Mouse (Mus musculus) 416B (cell line): ENCODE data around the gene Hnf1b.

Experiments used
- DNase-seq: peaks from one replicate; pipeline ENCODE4 v3.0.0; 2011; ENCODE audit warnings: low read depth

The Hnf1b gene

DNA sequence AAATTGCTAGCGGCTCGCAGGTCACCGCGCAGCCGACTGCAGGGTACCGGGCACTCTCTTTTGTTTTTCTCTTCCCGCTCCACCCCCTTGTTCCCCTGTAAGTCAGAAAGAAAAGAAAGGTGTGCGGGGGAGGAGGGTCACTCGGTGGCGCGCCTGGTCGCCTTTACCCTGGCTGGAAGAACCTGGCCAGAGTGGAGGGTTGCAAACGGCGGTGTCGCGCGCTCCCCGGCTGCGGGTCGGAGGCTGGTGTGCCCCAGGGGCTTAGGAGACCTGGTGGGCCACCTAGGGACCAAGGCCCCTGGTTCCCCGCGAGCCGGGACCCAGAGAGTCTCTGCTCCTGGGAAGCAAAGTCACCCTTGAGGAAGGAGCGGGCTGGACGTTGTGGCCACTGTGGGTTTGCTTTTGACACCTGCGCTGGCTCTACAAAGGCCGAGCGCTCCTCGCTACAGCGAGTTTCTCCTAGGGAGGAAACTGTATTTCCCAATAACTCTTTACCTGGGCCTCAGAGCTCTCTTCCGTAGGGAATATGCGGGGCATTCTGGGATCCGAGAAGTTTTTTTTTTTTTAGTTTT lies 3.4 kb downstream of the Hnf1b start:
- no peak for DNase-seq

DNA sequence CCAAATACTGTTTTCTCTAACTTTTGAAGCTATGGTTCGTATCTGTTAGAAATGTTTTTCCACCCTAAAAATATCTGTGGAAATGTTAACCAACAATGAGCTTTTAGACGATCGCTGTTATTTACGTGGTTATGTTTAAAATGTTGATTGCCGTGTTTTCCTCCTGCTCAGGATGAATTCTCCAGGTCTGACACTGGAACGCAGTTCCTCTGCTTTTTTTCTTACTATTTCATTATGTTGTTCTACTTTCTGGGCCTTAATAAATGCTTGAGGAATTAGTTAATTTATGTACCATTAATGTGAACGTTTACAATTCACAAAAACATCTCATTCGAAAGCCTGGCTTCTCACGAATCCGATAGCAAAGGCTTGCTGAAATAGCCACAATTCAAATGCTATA lies 4.2 kb downstream of the Hnf1b start:
- DNase-seq: no peak

DNA sequence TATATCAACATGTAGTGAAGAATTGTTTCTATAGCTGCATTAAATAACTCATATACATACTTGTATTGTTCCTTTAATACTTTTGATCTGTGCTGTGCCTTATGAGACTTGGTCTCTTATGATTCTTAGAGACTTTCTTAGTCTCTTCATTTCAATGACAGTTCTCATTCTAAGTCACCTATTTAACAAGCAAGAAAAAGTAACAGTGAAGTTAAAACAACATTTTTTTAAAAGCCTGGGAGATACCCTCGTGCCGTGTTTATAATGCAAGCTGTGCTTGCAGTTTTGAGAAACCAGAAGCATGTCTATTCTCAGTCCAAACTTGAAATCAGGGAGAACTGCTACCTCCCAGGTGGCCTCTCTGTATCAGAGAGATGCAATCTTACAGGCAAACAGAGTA lies 4.8 kb downstream of the Hnf1b start:
- no peak for DNase-seq

DNA sequence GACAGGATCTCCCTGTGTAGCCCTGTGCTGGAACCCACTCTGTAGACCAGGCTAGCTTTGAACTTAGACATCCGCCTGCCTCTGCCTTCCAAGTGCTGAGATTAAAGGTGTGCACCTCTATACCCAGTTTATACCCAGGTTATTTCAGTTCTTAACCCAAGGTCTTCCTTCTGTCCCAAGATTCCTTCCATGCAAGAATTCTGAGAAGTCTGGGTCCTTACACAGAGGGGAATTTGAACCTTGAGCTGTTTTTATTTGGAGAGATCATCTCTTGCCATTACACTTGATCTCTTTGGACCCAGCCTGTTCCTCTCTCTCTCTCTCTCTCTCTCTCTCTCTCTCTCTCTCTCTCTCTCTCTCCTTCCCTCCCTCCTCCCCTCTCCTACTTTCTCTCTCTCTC lies 7.4 kb downstream of the Hnf1b start:
- no peak for DNase-seq

DNA sequence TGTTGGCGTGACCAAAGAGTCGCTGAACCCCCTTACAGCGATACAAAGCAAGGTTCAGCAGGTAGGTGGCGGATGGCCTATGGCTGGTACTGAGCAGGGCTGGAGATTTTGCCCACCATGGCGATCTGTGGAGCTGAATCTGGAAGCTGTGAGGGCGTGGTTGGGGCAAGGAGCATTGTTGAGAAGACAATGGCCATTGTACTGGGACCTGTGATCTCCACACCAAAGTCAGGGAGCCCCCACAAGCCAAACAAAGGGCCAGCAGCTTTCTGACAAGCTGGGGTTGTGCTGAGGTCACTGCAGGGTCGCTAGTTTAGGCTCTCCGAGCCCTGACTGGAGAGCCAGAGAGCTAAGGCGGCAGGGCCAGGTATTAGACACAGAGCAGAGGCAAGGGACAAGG lies 15.4 kb downstream of the Hnf1b start:
- DNase-seq: no peak

DNA sequence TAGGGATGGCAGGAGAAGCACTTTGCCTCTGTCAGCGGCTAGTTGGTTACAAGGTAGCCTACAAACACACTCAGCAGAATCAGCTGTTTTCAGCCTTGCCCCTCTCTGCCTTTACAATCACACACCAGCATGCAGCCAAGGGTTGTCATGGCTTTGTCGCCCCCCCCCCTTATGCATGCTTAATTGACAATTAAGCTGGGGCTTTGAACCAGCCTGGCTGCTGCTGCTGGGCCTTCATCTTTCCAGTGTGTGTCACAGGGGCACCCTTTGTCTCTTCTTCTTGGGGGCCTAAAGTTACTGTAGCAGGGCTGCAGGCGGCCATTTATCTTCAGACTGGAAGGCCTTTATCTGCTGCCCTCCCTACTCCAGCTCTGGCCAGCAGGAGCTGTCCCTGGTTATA lies 17.7 kb downstream of the Hnf1b start:
- no peak for DNase-seq

DNA sequence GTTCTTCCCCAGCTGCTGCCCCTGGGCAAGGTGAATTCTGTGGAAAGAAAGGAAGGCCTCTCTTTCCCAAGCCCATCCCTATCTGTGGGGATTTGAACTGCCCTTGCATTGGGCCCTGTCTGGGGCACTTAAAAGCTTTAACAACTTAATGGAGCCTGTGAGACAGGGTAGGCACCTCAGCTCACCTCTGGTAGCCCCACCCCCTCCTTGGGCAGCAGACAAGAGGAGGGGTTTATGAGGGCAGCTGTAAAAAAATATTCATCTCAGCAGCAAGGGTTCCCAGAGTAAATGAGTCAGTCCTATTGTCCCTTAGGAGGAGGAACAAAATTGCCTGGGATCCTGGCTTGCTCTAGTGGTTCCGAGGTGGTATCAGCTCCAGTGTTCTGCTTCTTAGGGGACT lies 19.3 kb downstream of the Hnf1b start:
- no peak for DNase-seq

DNA sequence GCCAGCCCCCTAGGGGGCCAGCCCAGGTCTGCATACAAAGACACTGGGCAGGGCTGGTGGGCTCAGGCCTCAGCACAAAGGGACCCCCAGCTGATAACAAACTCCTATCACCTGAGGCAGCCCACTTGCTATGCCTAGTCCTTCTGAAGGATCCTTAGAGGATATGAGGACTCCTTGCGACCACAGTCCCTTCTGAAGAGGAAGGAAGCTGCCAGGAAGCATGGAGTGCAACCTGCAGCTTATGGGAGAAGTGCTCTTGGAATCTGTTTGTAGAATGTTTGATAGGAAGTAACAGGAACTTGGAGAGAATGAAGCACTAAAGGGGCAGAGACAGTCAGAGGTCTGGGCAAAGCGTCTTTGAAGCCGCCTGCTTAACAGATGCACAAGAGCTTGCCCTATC lies 19.8 kb downstream of the Hnf1b start:
- DNase-seq: no peak

DNA sequence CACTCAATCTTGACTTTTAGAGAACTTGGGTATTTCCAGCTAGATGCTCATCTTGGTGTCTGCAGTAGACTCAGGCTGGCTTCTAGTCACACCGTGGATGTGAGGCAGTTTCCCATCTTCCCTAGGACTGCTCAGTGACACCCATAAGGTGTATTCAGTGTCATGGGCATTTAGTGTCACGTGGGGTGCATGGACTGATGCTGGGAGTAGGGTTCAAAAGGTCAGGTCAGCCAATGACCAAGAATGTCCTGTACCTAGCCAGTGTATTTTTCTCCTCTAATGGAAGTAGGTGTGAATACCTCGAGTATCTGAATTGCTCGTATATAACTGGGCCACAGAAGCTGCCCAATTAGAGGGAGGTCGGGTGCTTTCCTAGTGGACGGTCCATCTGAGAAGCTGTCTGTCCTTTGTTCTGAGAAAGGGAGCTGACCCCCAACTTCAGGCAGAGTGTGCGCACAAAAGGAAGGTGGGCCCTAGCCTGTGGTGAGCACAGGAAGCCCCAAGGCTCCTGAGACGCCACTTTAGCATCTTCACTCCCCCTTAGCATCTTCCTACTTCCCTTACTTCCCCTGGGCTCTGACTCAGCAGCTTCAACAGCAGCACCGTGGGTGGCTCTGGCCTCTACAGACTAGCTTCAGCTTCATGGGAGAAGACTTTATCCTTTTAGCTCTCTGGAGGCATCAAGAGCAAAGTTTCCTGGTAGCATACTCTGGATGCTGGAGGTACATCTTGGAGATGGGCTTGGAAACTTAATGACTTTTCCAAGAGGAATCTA lies 22.1 kb downstream of the Hnf1b start:
- DNase-seq: peak; percentile 43

DNA sequence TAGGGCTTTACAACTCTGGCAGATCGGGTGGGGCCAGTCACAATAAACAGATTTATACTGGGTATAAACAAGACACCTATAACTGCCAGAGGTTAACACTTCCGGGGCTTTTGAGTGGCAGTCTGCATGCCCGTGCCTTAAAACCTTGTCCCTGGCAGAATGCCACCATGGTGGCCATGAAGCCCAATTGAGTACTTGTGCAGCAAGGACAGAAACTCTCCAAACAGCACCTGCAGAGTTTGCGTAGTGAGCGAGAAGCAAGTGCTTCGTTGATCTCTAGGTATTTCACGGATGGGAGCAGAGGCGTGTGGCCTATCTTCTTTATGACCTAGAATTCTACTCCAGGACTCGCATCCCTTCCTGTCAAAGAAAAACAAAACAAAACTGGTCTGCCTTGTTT lies 23.6 kb downstream of the Hnf1b start:
- no peak for DNase-seq

DNA sequence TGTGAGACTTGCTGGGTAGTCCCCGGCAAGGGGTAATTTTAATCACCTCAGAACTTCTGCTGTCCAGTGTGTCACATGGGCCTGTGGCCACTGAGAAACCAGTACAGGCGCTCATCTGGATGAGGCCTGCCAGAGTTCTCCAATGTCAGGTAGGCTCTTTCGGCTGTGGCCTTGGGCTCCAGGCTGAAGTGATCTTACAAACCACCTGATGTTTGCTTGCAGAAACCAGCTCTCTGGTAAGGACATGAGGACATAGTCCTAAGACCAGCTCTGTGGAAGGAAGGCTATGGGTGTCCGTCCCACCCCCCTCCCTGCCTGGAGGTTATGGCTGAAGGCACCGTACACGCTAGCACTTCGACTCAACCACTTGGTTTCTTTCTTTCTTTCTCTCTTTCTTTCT lies 26.8 kb downstream of the Hnf1b start:
- DNase-seq: no peak

DNA sequence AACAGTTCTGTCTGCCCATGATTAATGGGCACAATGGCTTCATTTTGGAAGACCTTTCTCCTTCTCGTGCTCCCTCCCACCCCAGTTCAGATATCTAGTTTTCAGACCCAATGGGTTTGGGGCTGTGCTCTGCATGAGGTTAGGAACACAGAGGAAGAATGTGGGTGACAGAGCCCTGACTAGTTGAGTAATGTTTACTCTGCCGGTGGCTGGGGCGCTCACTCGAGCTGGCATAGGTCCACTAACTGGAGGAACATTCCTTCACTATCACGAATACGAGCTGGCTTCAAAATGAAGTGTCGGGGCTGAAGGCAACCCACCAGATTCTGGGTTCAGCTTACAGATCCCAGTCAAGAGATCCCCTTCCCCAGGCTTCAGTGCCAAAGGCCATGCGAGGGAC lies 27.9 kb downstream of the Hnf1b start:
- no peak for DNase-seq

DNA sequence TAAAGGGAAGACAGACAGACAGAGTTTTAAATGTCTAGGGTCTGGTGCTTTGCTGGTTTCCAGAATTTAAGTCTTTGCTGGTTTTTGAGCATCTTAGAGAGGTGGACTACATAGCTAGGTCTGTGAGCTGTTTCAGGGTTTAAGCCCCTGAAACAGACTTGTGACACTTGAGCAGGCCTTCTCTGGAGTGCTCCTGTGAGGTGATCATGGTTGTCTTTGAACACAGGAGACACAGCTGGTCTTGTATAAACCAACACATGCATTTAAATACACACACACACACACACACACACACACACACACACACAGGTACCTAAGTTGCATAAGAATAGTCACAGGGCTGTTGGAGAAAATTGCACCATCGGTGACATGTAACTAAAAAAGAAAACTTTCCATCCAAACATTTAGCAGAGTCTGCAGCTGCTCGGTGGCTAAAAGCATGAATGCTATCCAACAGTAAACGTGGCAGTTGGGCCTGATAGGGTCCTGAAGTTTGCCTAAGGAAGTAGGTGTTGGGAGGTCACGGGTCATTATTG lies 28.6 kb downstream of the Hnf1b start:
- peak; percentile 12 for DNase-seq

DNA sequence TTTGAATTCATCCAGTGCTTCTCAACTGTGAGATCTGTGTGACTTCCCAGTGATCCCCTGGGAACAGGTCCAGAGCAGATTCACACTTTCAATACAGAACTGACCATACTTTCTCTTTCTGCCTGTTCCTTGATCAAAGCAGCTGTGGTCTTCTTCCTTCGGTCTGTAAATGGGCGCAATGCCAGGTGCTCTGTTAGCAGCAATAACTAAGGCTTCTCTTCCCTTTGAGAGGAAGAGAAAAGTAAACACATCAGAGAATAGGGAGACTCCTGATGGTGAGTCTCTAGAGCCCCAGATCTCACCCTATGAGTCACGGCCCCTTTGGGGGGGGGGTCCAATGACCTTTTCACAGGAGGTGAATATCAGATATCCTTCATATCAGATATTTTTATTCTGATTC lies 29.3 kb downstream of the Hnf1b start:
- DNase-seq: peak; percentile 19

DNA sequence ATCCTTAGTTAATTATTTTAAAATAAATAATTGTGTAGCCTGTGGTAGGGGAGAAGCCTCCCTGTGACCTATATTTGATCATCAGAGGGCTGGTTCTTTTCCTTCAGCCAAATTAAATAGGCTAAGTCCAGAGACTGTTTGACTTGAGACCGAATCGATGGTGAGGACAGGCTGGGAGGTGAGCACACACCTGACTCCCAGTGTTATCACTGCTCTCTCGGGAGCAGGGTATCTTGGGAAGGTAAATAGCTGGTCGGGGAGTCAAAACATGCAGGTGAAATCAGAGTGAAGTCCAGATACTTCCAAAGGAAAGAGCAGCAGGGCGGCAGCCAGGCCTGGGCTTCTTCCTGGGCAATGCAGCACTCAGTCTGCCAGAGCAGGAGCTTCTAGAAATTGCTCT lies 31.6 kb downstream of the Hnf1b start:
- DNase-seq: no peak

DNA sequence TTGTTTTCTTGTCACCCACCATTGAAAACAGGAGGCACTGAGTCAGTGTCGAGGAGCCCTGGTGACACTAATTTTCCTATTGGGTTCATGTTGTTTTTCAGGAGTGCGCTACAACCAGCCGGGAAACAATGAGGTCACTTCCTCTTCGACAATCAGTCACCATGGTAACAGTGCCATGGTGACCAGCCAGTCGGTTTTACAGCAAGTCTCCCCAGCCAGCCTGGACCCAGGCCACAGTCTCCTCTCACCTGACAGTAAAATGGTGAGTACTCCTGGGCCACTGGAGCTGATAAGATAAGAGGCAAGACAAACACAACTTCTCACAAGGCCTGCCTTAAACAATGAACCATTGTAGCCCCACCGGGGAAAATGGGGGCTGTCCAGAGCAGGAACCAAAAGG lies 32.7 kb downstream of the Hnf1b start:
- DNase-seq: peak; percentile 36

DNA sequence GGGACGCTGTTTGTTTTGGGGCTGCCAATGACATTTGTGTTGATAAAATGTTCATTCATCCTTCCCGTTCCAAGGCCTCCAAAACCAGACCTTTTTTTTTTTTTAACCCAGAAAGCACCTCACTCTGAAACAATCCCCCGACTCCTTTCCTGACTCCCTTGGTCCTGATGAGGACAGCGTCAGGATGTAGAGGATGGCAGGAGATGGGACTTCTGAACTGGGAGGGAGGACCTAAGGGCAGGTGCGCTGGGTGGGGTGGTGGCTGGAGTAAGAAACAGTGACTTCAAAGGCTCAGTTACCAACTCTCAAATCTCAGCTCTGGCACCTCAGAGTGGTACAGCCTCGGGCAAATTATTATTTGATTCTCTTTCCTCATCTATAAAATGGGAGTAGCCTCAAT lies 33.2 kb downstream of the Hnf1b start:
- no peak for DNase-seq

DNA sequence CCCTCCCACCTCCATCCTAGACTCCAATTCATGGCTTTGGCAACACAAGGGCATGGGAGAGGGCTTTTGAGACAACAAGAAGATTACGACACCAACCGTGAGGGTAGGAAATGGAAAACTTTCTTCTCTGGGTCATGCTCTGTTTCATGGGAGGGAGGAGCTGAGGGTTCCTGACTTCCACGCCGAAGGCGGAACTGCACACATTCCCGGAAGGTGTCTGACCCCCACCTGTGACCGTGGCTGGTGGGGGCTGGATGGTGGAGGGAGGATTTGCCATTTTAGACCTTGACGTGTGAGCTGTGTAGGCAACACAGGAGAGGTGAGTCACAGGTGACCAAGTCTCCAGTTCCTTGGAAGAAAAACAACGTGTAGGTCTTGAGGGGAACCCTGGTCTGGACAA lies 33.9 kb downstream of the Hnf1b start:
- DNase-seq: no peak

DNA sequence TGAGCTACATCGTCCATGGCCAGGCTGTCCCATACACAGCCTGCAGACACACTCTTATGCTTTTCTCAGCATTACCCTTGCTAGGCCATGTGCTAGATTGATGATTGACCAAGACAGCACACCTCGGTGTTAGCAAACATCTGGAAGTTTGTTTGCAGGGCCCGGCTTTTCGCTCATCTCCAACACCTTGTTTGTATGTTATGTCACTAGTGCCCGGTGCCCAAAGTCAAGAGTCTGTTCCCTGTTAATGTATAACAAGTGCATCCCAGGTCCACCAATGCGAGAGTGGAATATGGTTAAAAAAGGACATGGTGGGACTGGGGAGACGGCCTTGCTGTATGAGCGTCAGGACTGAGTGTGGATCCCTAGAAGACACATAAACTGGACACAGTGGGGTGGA lies 35.3 kb downstream of the Hnf1b start:
- no peak for DNase-seq

DNA sequence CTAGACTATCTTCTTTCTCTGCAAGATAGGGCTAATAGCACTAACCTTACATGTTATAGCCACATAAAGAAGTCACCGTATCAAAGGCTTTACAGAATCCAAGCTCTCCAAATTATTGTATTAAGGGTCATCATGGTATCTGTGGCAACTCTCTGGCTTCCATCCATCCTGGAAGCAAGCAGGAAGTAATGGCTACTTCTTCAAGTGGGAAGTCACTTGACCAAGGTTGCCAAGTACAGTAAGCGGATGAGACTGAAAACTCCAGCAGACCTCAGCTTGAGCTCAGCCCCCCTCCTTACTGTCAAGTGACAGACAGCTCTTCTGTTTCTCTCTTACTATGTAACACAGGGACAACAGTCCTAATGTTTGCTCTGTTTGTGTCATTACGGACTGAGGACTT lies 36.9 kb downstream of the Hnf1b start:
- no peak for DNase-seq

DNA sequence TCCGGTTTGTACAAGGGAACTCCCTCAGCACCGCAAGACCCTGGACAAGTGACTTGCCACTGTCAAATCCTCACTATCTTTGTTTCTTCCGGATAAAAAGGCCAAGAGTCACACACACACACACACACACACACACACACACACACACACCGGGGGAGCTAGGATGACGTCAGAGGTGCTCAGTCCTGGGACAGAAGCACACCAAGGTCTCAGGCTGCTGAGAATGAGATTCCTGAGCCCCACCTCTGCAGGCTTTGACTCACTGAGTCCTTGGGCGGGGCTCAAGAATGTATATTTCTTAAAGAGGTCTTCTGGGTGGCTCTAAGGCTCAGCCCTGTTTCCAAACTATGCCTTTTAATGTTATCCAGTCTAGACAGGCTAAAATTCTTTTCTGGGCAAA lies 41.5 kb downstream of the Hnf1b start:
- no peak for DNase-seq

DNA sequence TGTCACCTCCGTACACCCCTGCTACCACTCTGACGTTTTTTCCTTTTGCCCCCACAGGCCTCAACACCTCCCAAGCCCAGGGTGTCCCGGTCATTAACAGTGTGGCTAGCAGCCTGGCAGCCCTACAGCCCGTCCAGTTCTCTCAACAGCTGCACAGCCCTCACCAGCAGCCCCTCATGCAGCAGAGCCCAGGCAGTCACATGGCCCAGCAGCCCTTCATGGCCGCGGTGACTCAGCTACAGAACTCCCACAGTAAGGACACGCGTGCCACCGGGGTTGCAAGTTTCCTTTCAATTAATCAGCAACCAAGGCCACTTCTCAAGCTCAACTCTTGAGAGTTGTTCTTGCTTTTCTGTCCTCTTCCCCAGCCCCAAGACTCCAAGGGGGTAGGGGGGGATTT lies 43.5 kb downstream of the Hnf1b start:
- DNase-seq: no peak

DNA sequence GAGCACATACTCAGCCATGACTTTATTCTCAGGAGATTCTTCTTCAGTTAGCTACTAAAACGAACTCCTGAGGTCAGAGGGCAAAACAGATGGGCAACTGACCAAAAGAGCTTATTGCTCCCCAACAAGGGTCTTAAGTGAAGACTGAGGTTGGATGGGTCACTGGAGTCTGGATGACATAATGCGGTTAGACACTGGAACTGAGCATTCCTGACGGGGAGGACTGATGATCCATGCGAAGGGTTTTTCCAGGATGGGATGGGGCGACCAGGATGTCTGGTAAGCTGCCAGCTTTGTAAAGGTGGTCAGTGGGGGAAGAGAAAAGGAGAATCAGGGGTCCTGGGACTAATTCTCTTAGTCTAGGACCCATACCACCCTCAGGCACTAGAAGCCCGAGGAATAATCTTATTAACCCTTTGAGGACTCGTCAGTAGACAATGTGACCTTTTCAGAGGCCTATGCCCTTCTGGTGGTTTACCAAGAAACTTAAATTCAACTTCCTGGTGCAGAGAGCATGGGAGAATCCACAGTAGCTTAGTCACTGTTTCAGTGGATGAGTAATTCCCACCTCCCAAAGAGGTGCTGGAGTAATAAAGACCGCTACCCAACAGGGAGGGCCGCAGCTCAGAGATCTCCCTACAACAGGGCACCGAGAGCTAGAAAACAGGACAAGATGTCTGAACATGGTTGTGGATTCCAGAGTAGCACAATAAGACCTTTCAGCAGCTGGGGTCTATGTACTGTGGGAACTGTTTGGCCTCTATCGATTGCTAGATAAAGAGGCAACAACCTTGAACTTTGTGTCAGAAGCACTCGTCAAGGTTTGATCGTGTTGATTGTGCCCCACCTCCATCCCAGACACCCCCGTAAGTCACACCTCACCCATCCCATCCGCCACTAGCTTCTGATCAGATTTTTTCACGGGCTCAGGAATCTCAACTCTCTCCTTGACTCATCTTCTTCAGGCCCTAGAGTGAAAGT lies 46.9 kb downstream of the Hnf1b start:
- DNase-seq: no peak
